Mouse (Mus musculus) heart, adult 8-10 months (tissue): ENCODE data around the gene Ptprcap. TPM values are rescaled to one million over a fixed set of nuclear protein-coding genes. Genes with fewer than 3 reads are reported as not detected.

Experiments
- DNase-seq: peaks from one replicate; pipeline ENCODE4 v3.0.0; 2022; ENCODE audit warnings: low spot score
- total RNA-seq, 4 experiments: library from RNA; stranded (reverse); gene quantifications; 2 replicates each; pipeline ENCODE4 v1.2.4; 2022

Gene Ptprcap
- total RNA-seq, 4 experiments from 2014 or later = 0.73 to 2.4 (median 1.3) TPM

DNA sequence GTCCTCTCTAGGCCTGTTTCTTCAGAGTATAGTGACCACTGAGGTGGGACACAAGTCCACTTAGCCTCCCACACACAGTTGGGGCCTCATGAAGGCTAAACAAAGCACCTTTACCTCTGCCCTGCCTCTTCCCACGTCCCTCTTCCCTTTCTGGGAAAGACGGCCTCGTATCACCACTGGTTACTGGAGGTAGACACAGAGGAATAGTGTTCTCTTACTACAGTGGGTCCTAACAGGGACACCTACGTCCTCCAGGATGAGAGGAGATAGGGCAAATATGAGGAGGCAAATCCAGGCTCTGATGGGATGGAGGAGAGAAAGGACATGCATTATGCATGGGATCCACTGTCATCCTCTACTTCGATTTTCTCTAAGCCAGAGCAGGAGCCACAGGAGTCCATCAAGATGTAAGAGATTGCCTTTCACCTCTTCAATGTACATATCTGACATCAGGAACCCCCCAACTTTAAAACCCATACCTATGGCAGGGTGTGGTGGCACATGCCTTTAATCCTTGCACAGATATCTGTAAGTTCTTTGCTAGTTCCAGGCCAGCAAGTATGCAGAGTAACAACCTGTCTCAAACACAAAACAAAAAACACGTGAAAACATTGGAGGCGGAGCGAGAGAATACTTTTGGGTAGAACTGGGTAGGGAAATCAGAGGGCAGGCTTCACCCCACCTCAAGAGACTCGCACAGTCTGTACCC lies 5.5 kb upstream of the Ptprcap start:
- no peak for DNase-seq

DNA sequence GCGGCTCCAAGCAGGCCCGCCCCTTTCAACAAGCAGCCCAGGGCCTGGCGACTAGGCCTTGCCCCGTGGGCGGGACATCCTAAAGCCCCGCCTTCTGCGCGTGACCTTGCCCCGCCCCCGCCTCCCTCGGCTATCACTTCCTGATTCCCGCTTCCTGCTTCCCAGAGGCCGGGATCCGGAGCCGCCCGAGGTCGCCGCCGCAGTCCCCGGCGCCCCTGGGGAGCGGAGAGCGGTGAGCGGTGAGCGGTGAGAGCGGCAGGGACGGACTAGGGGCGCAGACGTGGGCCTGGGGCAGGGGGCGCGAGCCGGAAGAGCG lies 5.0 kb upstream of the Ptprcap start, which contains the start of gene Coro1b:
Coro1b (plus strand) TSS at position 129 of the 316 bp plus-strand sequence.
- DNase-seq = peak; percentile 97

DNA sequence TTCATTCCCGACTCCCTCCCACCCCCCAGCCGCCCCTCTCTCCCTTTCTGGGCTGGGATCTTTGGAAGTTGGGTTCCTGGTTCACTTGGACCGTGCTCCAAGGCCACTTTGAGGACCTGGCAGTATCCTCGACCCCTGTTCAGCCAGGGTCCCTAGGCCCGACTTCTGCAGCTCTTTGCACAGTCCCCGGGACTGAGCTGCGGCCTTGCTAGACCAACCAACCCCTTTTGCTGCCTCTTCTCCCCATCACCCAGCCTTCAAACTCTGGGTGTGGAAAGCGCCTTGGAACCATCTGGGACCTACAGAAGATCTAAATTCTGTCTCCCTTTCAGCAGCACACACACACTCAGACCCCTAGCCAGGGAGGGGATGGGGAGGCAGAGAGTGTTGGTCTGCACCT lies 4.6 kb upstream of the Ptprcap start:
- DNase-seq = no peak

DNA sequence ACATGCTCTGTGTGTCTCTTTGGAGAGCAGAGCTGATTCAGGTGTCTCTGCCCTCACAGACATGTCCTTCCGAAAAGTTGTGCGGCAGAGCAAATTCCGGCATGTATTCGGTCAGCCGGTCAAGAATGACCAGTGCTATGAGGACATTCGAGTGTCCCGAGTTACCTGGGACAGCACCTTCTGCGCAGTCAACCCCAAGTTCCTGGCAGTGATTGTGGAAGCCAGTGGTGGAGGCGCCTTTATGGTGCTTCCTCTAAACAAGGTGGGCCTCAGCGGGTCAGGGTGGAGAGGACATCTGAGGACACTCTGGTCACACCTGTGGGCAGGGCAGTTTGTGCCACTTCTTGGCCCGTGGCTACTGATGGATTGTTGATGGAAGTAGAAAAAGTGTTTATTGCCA lies 4.1 kb upstream of the Ptprcap start:
- no peak for DNase-seq

DNA sequence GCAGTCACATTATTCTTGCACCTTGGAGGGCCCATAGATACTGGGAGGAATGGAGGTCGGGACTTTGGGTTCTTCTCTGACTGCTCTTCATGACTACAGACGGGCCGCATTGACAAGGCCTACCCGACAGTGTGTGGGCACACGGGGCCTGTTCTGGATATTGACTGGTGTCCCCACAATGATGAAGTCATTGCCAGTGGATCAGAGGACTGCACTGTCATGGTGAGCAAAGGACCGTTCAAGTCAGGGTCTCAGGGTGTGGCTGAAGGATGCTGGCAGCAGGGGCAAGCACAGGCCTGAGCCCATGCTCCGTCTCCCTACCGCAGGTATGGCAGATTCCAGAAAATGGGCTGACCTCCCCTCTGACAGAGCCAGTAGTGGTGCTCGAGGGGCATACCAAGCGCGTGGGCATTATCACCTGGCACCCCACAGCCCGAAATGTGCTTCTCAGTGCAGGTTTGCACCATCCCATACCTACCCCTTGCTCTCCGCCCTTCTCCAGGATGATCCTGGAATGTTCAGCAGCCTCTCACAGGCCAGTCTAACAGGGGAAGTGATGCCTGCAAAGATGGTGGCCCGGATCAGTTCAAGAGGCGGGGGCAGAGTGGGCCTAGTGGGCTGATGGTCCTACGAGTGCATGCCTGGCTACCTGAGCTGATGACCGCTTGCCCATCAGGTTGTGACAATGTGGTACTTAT lies 3.5 kb upstream of the Ptprcap start:
- DNase-seq = no peak

DNA sequence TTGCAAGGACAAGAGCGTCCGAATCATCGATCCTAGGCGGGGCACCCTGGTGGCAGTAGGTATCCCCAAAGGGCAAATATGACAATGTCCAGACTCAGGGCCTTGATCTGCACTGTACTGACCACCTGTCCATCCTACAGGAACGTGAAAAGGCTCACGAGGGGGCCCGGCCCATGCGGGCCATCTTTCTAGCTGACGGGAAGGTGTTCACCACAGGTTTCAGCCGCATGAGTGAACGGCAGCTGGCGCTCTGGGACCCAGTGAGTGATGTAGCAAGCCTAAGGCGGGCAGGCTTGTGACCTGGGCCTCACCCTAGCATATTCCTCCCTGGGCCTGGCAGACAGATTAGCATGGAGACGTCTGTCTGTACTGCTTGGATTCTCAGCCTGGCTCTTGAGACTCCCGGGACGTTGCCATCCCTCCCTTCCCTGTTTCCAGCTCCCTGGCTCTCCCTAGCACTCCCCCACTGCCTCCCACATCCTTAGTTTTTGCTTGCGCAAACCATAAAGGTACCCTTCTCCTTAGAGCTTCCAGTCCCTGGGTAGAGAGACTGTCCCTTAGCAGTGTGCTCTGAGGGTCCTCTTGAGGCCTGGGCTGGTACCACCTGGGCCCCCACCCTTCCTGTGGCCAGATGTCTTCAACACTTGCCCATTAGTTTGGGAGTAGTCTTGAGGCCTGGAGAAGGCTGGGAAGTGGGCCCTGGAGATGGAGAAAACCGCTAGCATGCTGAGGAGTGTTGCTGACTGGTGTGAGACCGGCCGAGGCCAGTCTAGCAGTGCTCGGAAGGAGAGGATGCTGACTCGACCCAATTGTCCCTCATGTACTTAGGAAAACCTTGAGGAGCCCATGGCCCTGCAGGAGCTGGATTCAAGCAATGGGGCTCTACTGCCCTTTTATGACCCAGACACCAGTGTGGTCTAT lies 2.6 kb upstream of the Ptprcap start:
- no peak for DNase-seq

DNA sequence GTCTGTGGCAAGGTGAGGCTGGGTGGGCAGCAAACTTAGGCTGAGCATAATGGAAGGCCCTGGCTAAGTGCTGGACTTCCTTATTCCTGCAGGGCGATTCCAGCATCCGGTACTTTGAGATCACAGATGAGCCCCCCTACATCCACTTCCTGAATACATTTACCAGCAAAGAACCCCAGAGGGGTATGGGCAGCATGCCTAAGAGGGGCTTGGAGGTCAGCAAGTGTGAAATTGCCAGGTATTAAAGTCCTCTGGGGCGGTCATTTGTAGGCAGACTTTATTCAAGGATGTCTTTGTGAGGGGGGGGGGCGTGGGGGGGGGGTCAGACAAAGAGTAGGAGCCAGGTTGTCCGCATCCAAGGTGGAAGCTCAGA lies 1.9 kb upstream of the Ptprcap start:
- DNase-seq = no peak

DNA sequence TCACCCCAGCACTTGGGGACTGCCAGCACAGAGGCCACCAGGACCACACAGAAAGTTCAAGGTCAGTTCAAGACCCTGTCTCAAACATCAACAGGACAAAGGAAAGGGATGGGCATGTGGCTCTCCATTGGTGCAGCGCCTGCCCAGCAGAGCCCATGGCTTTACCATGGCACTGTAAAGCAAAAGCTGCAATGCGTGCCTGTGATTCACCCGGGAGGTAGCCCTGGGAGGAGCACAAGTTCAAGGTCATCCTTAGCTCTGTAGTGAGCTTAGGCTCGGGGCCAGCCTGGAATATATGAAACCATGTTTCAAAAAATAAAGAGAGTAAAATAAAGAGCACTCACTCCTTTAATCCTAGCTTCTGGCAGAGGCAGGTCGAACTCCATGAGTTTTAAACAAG lies 1.5 kb upstream of the Ptprcap start:
- DNase-seq = no peak

DNA sequence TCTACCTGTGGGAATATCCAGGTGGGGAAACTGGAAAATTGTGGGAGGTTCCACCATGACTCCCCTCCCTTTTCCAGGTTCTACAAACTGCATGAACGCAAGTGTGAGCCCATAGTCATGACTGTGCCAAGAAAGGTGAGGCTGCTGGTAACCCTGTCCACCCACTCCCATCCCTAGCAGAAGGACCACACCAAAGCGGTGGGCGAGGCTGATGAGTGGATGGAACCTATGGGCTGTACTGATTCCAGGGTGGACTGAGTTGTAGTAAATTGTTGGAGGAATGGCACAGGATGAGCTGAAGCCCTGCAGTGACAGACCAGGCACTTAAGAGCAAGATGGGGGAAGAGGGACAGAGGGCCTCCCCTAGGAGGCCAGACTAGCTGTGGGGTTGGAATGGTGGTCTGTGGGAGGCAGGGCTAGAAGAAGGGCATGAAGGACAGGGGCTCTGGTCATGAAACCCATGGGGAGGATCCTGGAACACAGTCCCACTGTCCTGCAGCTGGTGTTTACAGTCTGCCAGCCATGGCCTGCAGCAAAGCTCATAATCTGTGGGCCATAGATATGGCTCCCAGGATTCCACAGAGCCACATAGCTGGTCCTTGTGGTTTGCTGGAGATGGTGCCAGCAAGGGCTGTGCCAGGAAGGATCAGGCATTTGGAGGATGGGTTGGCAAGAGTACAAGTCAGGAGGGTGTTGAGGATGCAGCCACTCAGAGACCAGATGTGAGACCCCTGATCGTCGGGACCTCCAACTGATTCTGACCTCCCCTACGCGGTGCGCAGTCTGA lies 766 bp upstream of the Ptprcap start:
- DNase-seq = no peak

DNA sequence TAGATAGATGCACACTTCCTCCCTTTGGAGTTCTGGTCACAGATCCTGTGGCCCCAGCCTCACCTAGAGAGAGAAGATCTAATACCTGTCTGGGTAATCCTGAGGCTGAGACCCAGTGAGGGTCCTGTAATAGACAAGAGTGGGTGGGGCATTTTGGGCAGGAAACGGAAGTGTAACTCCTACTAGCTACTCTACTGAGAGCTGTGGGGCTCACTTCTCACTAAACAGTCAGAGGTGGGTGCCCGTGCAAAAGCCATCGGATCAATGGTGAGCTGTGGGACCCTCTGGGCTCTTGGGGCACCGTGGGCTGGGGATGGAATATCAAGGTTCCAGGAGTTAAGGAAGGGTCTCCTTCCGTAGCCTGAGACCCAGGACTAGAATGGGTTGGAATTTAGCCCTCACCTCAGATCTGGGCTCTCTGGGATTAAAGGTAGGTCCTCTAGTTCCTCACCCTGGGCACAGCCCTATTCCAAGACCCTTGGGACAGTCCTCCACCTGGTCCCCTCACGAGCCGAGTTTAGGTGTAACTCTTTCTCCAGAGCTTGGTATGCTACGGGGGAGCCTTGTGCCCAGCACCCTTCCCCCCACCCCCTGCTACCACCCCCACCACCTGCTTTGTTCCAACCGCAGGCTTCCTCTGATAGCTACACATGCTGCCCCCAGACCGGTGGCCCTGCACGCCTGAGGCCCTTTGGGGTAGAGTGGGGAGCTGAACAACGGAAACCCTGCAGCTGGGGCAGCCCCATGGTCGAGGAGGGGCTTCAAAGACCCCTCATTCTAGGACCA lies 1.2 kb downstream of the Ptprcap start:
- DNase-seq = no peak

DNA sequence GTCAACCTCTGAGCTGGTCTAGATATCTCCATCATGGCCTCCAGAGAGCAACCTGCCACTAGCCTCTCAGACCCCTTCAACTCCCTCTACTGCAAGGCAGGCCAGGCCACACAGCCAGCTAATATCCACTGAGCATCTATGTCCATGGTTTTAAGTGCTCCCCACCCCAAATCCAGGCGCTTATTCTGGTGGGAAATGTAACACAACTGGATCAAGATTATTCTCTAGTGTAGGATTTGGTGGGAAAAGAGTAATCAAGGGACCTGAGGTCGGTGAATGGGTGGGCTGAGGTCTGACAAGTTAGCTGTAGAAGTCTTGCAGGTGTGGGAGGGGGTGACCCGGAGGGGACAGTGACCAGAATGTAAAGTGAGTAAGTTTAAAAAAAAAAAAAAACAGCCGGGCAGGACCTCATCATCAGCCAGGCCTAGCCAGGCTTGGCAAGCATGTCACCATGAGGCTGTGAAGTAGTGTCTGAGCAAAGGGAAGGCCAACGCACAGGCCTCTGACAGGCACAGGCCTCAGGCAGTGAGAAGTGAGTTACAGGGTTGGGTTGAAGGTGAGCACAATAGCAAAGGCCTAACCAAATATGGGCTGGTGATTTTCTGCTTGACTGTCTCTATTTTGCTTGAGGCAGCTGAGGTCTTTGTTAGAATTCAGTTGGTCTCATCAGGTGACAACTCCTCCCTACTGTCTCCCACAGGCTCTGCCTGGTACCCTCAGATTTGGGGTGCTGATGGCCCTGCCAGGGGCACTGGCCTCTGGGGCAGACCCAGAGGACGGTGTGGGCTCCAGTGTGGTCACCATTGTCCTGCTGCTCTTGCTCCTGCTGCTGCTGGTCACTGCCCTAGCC lies 2.0 kb downstream of the Ptprcap start:
- DNase-seq = no peak

DNA sequence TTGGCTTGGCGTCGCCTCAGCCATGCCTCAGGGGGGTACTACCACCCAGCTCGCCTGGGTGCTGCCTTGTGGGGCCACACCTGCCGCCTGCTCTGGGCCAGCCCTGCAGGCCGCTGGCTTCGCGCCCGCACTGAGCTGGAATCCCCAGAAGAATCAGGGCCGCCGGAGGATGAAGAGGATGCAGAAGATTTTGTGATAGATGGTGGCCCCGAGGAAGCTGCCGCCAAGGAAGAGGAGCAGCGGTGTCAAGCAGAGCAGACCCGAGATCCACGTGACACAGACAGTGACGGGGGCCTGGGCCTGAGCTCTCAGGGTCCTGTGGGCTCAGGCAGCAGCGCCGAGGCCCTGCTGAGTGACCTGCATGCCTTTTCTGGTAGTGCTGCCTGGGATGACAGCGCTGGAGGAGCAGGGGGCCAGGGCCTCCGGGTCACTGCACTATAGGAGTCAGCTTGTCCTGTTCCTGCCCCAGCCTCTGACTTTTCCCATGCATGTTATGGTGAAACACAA lies 2.7 kb downstream of the Ptprcap start:
- no peak for DNase-seq

DNA sequence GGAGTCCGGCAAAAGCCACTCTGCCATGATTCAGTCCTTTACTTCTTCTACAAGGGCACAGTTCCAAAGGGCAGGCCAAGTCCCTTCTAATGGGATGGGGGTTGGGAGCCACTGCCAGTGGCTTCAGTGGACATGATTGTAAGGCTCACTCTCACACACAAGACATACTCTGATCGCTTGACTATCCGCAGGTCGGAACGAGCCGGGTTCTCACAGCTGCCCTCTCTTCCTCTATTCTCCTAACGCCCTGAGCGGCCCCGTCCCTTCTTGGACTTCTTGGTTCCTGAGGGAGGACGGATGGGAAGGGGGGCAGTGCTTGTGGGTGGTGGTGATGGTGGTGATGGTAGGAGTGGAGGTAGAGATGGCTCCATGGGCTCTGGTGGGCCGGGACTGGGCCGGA lies 3.4 kb downstream of the Ptprcap start:
- no peak for DNase-seq

DNA sequence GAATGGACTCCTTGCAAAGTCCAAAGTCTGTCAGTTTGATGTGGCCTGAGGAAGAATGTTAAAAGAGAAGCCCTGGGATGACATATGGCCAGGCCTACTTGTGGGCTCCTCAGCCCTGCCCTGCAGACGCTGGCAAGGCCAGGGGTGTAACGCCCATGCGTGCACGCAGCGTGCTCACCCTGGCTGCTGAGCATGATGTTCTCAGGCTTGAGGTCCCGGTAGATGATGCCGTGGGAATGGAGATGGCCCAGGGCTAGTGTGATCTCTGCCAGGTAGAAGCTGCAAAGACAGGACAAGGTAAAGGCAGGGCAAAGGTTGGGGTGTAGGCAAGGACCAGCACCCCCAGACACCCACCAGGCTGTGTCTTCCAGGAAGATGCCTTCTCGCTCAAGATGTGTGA lies 5.6 kb downstream of the Ptprcap start:
- no peak for DNase-seq

DNA sequence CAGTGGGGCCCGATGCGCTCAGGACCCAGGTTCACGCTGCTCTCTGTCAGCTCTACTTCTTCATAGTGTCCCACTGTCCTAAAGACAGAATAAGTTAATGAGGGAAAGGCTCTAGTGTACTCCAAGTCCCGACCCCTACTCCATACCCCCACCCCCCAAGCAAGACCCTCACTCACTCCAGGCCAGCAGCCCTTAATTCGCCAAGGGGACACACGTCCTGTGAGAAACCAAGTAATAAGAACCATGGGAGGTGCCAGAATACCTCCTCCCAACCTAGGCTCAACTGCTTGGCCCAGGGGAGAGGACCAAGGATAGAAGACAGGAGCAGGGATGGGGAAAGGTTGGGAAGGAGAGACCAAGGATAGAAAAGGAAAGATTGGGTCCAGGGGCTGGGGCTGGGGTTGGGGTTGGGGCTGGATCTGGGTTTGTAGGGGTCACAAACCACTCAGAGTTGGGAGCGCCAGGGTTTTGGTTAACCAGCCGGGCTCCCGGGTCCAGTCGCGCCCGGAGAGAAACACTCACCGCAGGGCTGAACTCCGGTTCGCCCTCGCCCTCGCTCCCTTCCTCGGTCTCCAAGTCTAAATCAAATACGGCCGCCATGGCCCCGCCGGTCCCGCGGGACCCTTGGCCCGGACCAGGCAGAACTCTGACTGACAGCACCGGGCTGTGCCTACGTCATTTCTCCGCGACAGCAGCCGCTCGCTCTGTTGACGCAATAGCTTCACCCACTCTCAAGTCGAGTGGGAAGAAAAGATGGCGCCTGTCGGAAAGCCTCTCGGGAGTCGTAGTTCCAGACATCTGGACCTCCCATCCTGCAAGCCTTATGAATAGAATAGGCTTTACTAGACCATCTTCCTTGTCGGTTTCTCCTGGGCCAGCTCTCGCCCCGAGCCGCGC lies 9.5 kb downstream of the Ptprcap start, which contains the start of gene Rps6kb2:
Rps6kb2 (minus strand) TSS at position 709 of the 897 bp plus-strand sequence.
- peak; percentile 99 for DNase-seq

DNA sequence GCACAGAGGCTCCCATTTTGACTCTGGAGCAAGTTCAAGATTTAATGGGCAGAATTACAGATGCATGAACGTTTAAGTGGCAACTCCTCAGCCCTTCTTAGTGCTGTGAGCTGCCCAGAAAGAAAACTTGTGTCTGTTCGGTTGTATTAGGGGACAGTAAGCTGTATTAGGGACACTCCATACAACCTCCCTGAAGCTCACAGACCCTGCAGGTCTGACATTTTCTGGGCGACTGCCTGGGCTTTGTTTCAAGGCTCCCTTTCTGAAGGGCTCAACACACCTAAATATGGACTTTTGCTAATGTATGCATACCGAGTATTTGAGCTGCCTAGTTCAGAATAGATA lies 10.1 kb downstream of the Ptprcap start:
- DNase-seq = no peak

DNA sequence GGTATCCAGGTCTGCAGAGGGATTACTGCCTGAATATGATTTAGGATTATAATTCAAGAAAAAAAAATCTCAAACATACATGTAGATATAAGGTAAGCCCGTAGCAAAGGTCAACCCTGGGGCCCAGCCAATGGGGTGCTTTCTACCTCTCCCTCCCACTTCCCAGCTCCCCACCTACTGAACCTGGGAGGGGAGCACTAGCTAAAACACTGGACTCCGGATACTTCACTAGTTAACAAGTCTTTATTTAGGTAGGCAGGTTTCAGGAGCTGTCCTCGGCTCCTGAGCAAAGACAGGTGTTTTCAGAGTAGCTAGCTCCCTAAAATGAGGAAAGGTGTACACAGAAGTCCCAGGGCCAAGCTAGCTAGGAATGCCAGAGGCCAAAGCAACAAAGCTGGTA lies 10.7 kb downstream of the Ptprcap start:
- no peak for DNase-seq

DNA sequence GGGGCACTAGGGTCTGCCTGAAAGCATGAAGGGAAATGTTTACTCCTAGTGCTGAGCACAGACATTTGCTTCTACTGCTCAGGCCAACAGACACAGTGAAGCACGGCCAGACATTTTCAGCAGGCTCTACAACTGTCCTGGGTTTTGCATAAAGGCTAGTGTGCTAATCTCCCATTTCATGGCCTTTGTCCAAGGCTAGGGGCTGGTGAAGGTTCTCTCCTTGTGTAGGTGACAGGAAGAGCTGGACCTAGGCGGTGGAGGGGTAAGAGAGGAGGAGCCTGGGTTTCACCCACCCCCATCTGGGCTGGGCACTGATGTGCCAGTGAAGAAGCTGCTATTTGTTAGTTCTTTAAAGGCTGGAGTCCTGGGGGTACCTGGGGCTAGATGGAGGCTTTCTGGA lies 11.3 kb downstream of the Ptprcap start:
- no peak for DNase-seq
